Mouse (Mus musculus): ENCODE results near the gene Gfy. TPM values are rescaled to one million over a fixed set of nuclear protein-coding genes. Genes with fewer than 3 reads are reported as not detected.

Gfy gene
- 0.13 and 0.33 TPM in 2 replicates for polyA plus RNA-seq (2014; fragmentation: Nextera tagmentation; extraction: Ambion mirVana)

DNA sequence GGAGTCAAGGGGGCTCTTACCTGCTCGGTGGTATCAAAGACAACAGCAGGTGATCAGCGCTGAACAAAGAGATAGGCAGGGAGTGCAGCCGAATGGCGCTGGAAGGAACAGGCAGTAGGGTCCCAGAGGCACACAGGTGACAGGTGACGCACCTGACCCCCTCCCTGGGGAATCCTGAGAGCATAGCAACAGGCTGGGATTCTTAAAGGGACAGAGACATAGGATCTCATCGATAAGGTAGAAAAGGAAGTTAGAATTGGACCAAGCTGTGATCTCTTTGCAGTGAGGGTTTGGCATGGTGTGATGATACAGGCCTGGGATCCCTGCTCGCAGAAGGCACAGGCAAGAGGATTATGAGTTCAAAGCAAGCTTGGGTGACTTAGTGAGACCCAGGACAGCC, at the start of gene Gfy:
Gfy (minus strand) TSS at position 101 of the 400 bp plus-strand sequence.
- WGBS, result 27% methylated on average over 7 of the region's 7 CpGs
- no peak for DNase-seq (ENCODE audit: low spot score)
- H3K9me3 ChIP-seq (ENCODE audit: control insufficient read depth, low read length), result no peaks in the 10 kb centered on the region
- no peak for ATAC-seq (replicated peaks; ENCODE audit: low FRiP score)
- no peaks in the 10 kb centered on the region for H3K36me3 ChIP-seq (ENCODE audit: control insufficient read depth, insufficient read depth, low read length)
- H3K4me1 ChIP-seq (replicated peaks; ENCODE audit: control insufficient read depth, insufficient read depth, low read length), result peaks cover 11% of the 10 kb centered on the region
- no peak within 1 kb of the TSS for H3K9ac ChIP-seq (ENCODE audit: low read length)
- no peak within 1 kb of the TSS for H3K4me2 ChIP-seq (ENCODE audit: low read depth, low read length, severe bottlenecking)
- peaks cover 99% of the 10 kb centered on the region for H3K27me3 ChIP-seq (ENCODE audit: control insufficient read depth, insufficient read depth, low read length)
- no peak within 1 kb of the TSS for H3K27ac ChIP-seq (ENCODE audit: low read depth, low read length)
- H3K4me3 ChIP-seq (ENCODE audit: low read depth, low read length), result no peak within 1 kb of the TSS

DNA sequence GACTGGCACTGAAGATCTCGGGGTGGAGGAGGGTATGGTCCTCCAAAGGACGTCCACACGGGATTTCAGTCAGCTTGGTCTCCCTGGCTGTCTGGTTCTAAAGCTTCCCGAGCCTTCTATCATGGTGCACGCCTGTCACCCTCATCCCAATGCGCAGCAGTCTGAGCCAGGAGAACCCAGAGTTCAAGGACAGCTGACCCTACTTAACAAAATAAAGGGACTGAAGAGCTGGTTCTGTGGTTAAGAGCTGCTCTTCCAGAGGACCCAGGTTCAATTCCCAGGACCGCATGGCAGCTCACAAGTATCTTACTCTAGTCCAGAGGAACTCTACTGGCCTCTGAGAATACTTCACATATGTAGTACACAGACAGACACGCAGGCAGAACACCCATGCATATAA, 49.7 kb upstream of the Gfy start:
- H3K9me3 ChIP-seq (ENCODE audit: control insufficient read depth, low read length), result no peaks in the 10 kb centered on the region
- ATAC-seq (replicated peaks; ENCODE audit: low FRiP score) (no peak), DNase-seq (ENCODE audit: low spot score) (peak; percentile 45)
- H3K9ac ChIP-seq (ENCODE audit: low read length), result no peak overlapping the region
- no peaks in the 10 kb centered on the region for H3K27me3 ChIP-seq (ENCODE audit: control insufficient read depth, insufficient read depth, low read length)
- H3K27ac ChIP-seq (ENCODE audit: low read depth, low read length), result no peak overlapping the region
- H3K4me2 ChIP-seq (ENCODE audit: low read depth, low read length, severe bottlenecking), result no peak overlapping the region
- WGBS, result 95% methylated on average over 8 of the region's 8 CpGs
- H3K4me3 ChIP-seq (ENCODE audit: low read depth, low read length), result no peak overlapping the region
- peaks cover 37% of the 10 kb centered on the region for H3K36me3 ChIP-seq (ENCODE audit: control insufficient read depth, insufficient read depth, low read length)
- peaks cover 9% of the 10 kb centered on the region; the same call in 1 of the 2 replicates for H3K4me1 ChIP-seq (replicated peaks; ENCODE audit: control insufficient read depth, insufficient read depth, low read length)

DNA sequence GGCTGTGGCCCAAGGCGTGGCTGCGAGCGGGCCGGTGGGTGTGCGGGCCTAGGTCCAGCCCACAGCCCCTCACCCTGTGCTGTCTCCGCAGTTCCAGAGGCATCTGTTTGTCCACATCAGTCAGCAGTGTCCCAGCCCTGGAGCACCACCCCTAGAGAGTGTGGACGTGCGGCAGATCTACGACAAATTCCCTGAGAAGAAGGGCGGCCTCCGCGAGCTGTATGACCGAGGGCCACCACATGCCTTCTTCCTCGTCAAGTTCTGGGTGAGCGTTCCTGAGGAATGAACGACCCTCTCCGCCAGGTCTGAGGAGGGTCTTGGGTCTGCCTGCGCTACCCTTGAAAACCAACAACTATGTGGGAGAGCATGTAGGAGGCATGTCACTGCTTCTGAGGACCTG, 49.2 kb upstream of the Gfy start:
- no peak overlapping the region for H3K9ac ChIP-seq (ENCODE audit: low read length)
- H3K27ac ChIP-seq (ENCODE audit: low read depth, low read length), result no peak overlapping the region
- ATAC-seq (replicated peaks; ENCODE audit: low FRiP score) (no peak), DNase-seq (ENCODE audit: low spot score) (peak; percentile 46)
- WGBS, result 96% methylated on average over 18 of the region's 18 CpGs
- no peak overlapping the region for H3K4me2 ChIP-seq (ENCODE audit: low read depth, low read length, severe bottlenecking)
- no peak overlapping the region for H3K4me3 ChIP-seq (ENCODE audit: low read depth, low read length)
- peaks cover 4% of the 10 kb centered on the region; the same call in 1 of the 2 replicates for H3K4me1 ChIP-seq (replicated peaks; ENCODE audit: control insufficient read depth, insufficient read depth, low read length)
- H3K9me3 ChIP-seq (ENCODE audit: control insufficient read depth, low read length), result no peaks in the 10 kb centered on the region
- H3K27me3 ChIP-seq (ENCODE audit: control insufficient read depth, insufficient read depth, low read length), result no peaks in the 10 kb centered on the region
- H3K36me3 ChIP-seq (ENCODE audit: control insufficient read depth, insufficient read depth, low read length), result peaks cover 40% of the 10 kb centered on the region

DNA sequence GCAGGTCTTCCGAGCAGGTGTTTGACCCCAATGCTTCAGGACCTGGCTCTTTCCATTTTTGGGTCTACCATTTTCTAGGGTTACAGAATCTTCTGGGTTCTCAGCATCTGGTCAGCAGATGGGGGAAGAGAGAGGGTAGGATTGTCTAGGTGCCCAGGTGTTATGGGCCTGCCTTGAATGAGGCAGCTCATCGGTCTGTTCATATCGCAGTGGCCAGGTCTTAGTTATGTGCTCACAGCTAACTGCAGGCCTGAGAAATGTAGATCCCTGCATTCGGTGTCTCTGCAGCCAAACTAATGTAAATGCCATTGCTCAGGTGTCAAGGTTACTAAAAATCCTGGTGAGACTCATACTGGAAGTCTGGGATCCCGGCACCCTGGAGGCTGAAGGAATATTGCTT, 47.1 kb upstream of the Gfy start:
- Histone ChIP-seq H3K4me1 (replicated peaks; ENCODE audit: control insufficient read depth, insufficient read depth, low read length) (no peaks in the 10 kb centered on the region), H3K4me2 (ENCODE audit: low read depth, low read length, severe bottlenecking) (no peak overlapping the region), H3K36me3 (ENCODE audit: control insufficient read depth, insufficient read depth, low read length) (peaks cover 46% of the 10 kb centered on the region), H3K9me3 (ENCODE audit: control insufficient read depth, low read length) (no peaks in the 10 kb centered on the region), H3K9ac (ENCODE audit: low read length) (no peak overlapping the region), H3K27ac (ENCODE audit: low read depth, low read length) (no peak overlapping the region), H3K4me3 (ENCODE audit: low read depth, low read length) (no peak overlapping the region), H3K27me3 (ENCODE audit: control insufficient read depth, insufficient read depth, low read length) (no peaks in the 10 kb centered on the region)
- no peak for DNase-seq (ENCODE audit: low spot score)
- no peak for ATAC-seq (replicated peaks; ENCODE audit: low FRiP score)
- WGBS, result 96% methylated on average over 5 of the region's 5 CpGs

DNA sequence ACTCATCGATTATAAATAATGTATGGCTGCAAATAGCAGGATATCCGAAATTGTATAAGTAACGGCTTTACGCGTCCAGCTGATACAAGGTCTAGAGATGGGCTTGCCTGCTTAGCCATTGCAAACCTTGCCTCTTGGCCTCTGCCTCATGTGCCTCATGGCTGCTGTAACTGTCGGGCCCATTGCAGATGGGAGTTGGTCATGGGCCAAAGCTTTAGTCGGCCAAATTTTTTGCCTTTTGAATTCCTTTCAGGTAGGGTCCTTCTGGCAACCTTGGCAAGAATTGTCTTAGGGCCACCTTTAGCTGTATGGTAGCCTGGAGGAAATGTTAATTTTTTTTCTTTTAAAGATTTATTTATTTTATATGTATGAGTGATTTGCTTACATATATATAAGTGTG, 45.5 kb upstream of the Gfy start:
- Histone ChIP-seq H3K4me3 (ENCODE audit: low read depth, low read length) (no peak overlapping the region), H3K4me2 (ENCODE audit: low read depth, low read length, severe bottlenecking) (no peak overlapping the region), H3K27me3 (ENCODE audit: control insufficient read depth, insufficient read depth, low read length) (no peaks in the 10 kb centered on the region), H3K27ac (ENCODE audit: low read depth, low read length) (no peak overlapping the region), H3K9me3 (ENCODE audit: control insufficient read depth, low read length) (no peaks in the 10 kb centered on the region), H3K36me3 (ENCODE audit: control insufficient read depth, insufficient read depth, low read length) (peaks cover 50% of the 10 kb centered on the region), H3K9ac (ENCODE audit: low read length) (no peak overlapping the region), H3K4me1 (replicated peaks; ENCODE audit: control insufficient read depth, insufficient read depth, low read length) (no peaks in the 10 kb centered on the region)
- ATAC-seq (replicated peaks; ENCODE audit: low FRiP score) (no peak), DNase-seq (ENCODE audit: low spot score) (no peak)
- 95% methylated on average over 7 of the region's 7 CpGs for WGBS

DNA sequence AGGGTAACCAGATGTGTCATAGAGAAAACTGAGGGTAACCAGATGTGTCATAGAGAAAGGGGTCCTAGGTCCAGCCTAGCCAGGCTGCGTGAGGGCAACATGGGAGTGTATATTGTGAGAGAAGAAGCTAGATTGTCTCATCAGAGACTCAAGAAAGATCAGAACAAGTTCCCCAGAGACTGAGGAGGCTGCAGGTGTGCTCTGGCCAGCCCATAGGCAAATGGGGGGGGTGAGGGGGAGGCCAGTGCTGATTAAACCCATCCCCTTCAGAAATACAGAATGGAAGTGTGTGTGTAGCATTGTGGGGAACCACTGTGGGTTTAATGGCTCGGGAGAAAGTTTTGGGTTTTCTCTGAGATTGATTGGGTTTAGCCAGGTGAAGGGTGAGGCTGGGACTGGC, 42.3 kb upstream of the Gfy start:
- Histone ChIP-seq H3K4me1 (replicated peaks; ENCODE audit: control insufficient read depth, insufficient read depth, low read length) (peaks cover 4% of the 10 kb centered on the region), H3K27ac (ENCODE audit: low read depth, low read length) (no peak overlapping the region), H3K9ac (ENCODE audit: low read length) (no peak overlapping the region), H3K36me3 (ENCODE audit: control insufficient read depth, insufficient read depth, low read length) (peaks cover 43% of the 10 kb centered on the region), H3K4me3 (ENCODE audit: low read depth, low read length) (no peak overlapping the region), H3K9me3 (ENCODE audit: control insufficient read depth, low read length) (no peaks in the 10 kb centered on the region), H3K27me3 (ENCODE audit: control insufficient read depth, insufficient read depth, low read length) (no peaks in the 10 kb centered on the region), H3K4me2 (ENCODE audit: low read depth, low read length, severe bottlenecking) (no peak overlapping the region)
- WGBS, result 89% methylated on average over 2 of the region's 2 CpGs
- no peak for ATAC-seq (replicated peaks; ENCODE audit: low FRiP score)
- DNase-seq (ENCODE audit: low spot score), result no peak

DNA sequence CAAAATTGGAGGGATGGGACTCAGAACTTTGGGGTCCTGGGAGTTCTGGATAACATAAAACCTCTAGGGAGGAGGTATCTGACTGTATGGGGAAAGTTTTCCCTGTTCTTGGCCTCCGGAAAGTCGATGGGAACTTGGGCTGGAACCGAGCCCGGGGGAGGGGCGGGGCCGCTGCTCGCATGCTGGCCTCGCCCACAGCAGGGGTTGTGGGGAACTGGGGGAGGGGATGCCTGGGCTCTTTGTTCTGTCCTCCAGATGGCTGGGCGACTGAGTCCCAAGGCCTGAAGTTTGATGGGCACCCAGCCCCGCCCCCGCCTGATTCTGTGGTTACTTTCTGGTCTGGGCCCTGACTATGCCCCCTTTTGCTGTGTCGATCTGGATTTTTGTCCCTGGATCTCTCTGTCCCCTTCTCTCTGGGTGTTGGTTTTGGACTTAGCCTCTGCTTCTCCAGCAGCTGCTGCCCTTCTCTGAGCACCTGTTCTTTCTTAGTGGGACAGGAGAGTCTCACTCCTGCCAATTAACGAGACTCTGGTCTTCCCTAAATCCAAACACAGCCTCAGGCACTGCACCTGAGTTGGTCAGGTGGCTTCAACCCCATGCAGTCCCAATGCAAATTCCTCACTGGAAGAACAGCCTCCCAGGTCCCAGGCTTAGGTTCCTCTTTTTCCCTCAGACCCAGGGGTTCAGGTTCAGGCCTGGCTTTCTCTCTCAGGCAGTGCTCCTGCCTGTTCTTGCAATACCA, 37.2 kb upstream of the Gfy start:
- peak overlapping the region; percentile 82 for H3K4me3 ChIP-seq (ENCODE audit: low read depth, low read length)
- ATAC-seq (replicated peaks; ENCODE audit: low FRiP score) (peak; percentile 82), DNase-seq (ENCODE audit: low spot score) (peak; percentile 97)
- peak overlapping the region; percentile 89 for H3K4me2 ChIP-seq (ENCODE audit: low read depth, low read length, severe bottlenecking)
- H3K9me3 ChIP-seq (ENCODE audit: control insufficient read depth, low read length), result no peaks in the 10 kb centered on the region
- H3K27ac ChIP-seq (ENCODE audit: low read depth, low read length), result peak overlapping the region; percentile 97
- H3K9ac ChIP-seq (ENCODE audit: low read length), result peak overlapping the region; percentile 100
- H3K4me1 ChIP-seq (replicated peaks; ENCODE audit: control insufficient read depth, insufficient read depth, low read length), result peaks cover 4% of the 10 kb centered on the region
- peaks cover 6% of the 10 kb centered on the region; the same call in 1 of the 2 replicates for H3K27me3 ChIP-seq (ENCODE audit: control insufficient read depth, insufficient read depth, low read length)
- under 1% methylated on average over 13 of the region's 13 CpGs for WGBS
- peaks cover 15% of the 10 kb centered on the region for H3K36me3 ChIP-seq (ENCODE audit: control insufficient read depth, insufficient read depth, low read length)

DNA sequence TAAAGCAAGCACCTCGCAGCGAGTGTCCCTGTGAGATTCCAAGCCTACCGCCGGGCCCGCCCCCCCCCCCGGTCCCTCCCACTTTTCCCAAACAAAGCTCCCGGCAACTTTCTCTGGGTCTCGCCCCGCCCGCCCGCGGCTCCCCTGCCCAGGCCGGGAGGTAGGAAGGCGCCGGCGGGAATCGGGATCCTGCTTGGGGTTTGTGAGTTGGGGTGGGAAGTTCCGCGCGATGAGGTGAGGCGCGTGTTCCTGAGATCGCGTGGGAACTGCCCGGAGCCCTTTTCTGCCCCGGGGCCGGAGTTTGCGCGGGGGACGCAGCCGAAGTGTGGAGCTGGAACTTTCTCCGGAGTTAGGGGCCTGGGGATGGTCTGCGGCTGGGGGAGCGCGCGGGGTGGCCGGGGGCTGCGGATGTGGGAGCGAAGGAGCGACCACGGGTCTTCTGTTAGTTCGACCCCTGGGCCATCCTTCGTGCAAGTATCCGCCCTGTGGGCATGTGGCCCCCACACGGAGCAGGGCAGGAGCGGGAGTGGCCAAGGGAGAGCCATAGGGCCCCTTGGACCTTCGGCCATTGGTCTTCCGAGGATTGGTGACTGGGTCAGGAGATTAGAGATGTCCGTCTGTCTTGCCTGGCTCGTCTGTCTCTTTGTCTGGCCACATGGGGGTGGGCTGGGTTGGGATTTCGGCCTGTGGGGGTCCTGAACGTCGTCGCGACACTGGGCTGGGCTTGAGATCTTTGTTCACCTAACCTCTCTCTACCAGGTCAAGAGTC, 36.5 kb upstream of the Gfy start, which contains the start of gene Tead2:
Tead2 (plus strand) TSS at position 81 of the 769 bp plus-strand sequence.
- ATAC-seq (replicated peaks; ENCODE audit: low FRiP score) (peak; percentile 63), DNase-seq (ENCODE audit: low spot score) (peak; percentile 91)
- Histone ChIP-seq H3K27ac (ENCODE audit: low read depth, low read length) (peak within 1 kb of the TSS; percentile 97), H3K36me3 (ENCODE audit: control insufficient read depth, insufficient read depth, low read length) (peaks cover 15% of the 10 kb centered on the region), H3K27me3 (ENCODE audit: control insufficient read depth, insufficient read depth, low read length) (peaks cover 11% of the 10 kb centered on the region), H3K4me2 (ENCODE audit: low read depth, low read length, severe bottlenecking) (peak within 1 kb of the TSS; percentile 89), H3K9me3 (ENCODE audit: control insufficient read depth, low read length) (no peaks in the 10 kb centered on the region), H3K9ac (ENCODE audit: low read length) (peak within 1 kb of the TSS; percentile 100), H3K4me1 (replicated peaks; ENCODE audit: control insufficient read depth, insufficient read depth, low read length) (peaks cover 4% of the 10 kb centered on the region), H3K4me3 (ENCODE audit: low read depth, low read length) (peak within 1 kb of the TSS; percentile 82)
- under 1% methylated on average over 53 of the region's 55 CpGs for WGBS

Data from forebrain, embryonic 11.5 days (tissue).